Mouse (Mus musculus): ENCODE measurements around the gene Trim71.

DNA sequence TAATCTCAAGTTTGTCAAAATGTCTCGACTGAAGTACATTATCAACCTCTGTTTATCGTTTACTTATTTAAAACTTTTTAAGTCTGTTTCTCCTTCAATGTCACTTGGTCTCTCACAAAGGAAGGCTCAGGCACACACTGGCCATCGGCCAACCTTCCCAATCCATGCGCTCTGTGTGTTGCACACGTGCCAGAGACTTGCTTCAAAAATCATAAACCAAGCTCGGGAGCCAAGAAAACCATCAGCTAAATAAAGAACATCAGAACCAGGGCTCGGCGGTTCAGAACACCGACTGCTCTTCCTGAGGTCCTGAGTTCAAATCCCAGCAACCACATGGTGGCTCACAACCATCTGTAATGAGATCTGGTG lies 35.5 kb downstream of the Trim71 start:
- TF ChIP-seq CTCF (IDR thresholded peaks at IDR 0.05; ENCODE audit: low read depth) (no peak), EP300 (IDR thresholded peaks at IDR 0.05; ENCODE audit: low read depth) (no peak)

Data from liver, postnatal 0 days (tissue).